Mouse (Mus musculus) spleen, adult 2 months (tissue): ENCODE measurements around the gene Serpinb7.

ENCODE experiments used
- CTCF ChIP-seq: fragments of 200-500 bp; IDR thresholded peaks from 2 replicates; pipeline ENCODE4 v1.5.1; 2011; ENCODE audit warnings: mild to moderate bottlenecking, inconsistent platforms; ENCODE audit not compliant: insufficient read depth, insufficient read length, insufficient replicate concordance; ENCODE audit errors: extremely low read depth
- POLR2A ChIP-seq: fragments of 200-500 bp; IDR thresholded peaks from 2 replicates; pipeline ENCODE4 v1.6.1; 2011; ENCODE audit warnings: low read depth, low read length, inconsistent platforms

- no peak for TF ChIP-seq CTCF
- TF ChIP-seq POLR2A, result no peak
These were observed 40.0 kb downstream of the Serpinb7 start for GRCm38 (mm10) chr1:107439462-107439861.
